Mouse (Mus musculus) cerebellum, adult (tissue): ENCODE data around the gene Rnf151.
"Not testable (repeated sequence)": the region's sequence is repeated elsewhere in the genome, so short reads cannot be mapped to it uniquely, and the experiment has no call there.

Source experiments
- ATAC-seq: cut with Nextera tagmentation; 2 replicates; pipeline ENCODE4 v1.9.2; 2017; ENCODE audit warnings: mild to moderate bottlenecking, moderate library complexity, mixed read lengths; ENCODE audit not compliant: insufficient number of reproducible peaks, low FRiP score, low TSS enrichment

Rnf151 gene

DNA sequence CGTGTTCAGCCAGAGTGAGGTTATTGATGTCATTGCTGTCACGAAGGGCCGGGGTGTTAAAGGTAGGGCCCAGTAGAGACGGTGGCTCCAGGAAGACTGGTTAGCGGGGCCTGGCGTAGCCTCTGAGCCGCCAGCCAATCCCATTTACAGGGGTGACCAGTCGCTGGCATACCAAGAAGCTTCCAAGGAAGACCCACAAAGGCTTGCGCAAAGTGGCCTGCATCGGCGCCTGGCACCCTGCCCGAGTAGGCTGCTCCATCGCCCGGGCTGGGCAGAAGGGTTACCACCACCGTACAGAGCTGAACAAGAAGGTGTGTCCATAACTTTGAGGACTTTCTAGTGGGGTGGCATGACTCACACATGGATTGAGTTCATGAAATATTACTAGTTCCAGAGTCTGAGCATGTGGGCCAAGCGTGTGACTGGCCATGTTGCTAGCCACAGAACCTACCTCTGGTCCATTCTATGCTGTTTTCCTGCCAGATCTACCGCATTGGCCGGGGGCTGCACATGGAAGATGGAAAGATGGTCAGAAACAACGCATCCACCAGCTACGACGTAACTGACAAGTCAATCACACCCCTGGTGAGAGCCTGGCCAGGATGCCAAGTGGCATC, 15.7 kb upstream of the Rnf151 start:
- ATAC-seq = no peak

DNA sequence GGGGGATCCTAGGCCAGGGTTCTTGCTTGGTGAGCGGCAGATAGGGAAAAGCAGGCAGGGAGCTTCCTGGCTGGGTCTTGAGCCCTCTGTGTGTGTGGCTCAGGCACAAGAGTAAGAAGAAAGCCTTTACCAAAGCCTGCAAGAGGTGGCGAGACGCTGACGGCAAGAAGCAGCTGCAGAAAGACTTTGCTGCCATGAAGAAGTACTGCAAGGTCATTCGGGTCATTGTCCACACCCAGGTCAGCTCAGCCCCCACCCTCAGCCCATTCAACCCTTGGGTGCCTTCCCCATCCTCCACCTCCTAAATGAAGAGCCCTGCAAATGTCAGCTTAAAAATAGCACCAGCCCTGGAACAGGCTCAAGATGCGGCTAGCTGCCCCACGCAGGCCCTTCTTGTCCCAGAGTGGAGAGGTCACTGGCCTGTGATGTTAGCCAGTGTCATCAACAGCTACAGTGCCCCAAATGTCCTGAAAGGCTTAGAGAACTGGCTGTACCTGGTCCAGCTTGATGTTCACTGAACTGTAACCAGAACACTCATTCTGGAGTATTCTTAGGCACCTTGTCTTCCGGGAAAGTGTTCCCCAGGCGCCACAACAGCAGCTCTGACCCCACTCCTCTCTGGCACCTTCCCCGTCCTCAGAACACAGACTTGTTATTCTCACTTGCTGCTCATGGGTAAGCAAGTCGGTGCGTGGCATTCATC, 14.5 kb upstream of the Rnf151 start:
- no peak for ATAC-seq

DNA sequence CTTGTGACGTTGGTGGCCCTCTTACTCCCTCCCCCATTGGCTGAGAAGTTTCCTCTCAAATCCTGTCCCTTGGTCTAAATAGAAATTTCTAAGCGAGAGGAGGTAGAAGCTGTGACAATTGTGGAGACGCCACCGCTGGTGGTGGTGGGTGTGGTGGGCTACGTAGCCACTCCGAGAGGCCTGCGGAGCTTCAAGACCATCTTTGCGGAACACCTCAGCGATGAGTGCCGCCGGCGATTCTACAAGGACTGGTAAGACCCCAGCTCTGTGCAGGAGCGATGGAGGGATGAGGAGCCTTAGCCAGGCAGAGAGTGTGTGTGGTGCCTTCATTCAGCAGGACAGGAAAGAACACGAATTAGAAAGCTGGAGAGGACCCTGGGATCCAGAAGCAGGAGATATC, 12.9 kb upstream of the Rnf151 start:
- no peak for ATAC-seq

DNA sequence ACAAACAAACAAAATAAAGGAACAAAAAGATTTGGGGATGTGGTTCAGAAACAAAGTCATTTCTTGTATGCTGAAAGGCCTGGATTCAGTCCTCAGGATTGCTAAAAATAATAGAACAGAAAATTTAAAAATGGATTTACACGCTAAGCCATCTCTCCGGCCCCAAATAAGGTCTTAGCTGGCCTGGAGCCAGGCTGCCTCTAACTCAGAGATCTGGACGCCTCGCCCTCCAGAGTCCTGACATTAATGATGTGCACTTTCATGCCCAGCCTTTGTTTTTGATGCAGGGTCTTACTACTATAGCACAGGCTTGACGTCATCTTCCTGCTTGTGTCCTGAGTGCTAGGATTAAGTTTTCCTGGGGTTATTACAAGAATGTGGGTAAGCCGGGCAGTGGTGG, 11.2 kb upstream of the Rnf151 start:
- ATAC-seq = no peak

DNA sequence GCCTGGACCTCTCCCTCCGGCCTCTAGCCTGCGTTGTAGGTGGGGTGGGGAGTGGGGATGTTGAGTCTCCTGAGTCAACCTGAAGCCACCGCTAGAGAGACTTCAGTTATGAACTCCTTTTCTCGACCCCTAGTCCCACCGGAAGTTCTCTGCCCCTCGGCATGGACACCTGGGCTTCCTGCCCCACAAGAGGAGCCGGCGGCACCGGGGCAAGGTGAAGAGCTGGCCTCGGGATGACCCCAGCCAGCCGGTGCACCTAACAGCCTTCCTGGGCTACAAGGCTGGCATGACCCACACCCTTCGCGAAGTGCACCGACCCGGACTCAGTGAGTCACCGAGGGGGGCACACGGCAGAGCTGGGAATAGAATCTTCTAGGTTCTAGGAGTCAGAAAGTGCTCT, 10.3 kb upstream of the Rnf151 start:
- ATAC-seq = no peak

DNA sequence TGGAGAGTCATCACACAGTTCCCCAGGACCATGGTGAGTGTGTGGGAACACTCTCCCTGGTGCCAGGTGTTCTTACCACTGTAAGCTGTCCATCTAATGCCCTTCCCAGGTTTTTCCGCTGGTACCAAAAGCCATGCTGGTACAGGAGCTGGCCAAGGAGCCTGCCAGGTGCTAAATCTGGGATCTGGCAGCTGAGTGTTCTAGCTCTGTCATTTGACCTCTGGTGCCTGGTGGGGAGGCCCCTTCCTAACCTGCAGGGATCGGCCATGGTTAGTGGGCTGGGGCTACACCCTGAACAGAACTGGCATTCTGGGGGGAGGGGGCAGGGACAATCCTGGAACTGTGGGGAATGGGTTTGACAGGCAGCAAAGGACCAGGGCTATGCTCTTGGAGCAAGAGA, 9.8 kb upstream of the Rnf151 start, which contains the start of gene Rpl3l:
TSS of gene Rpl3l (plus strand) at position 203 of the 400 bp plus-strand sequence.
- no peak for ATAC-seq

DNA sequence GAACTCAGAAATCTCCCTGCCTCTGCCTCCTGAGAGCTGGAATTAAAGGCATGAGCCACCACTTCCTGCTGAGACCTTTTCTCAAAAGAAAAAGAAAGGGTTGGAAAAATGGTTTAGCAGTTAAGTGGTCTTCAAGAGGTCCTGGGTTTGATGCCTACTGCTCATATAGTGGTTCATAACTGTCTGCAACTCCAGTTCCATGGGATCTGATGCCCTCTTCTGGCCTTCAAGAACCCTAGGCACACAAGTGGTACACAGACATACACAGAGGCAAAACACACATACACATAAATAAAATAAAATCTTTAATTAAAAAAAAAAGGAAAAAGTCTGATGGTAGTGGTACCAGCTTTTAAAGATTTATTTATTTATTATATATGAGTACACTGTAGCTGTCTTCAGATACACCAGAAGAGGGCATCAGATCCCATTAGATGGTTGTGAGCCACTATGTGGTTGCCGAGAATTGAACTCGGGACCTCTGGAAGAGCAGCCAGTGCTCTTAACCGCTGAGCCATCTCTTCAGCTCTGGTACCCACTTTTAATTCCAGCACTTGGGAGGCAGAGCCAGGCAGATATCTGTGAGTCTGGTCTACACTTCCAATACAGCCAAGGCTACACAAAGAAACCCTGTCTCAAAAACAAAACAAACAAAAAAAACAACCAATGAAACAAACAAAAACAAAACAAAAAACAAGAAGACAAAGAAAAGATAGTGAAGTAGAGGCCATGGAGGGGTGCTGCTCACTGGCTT, 8.0 kb upstream of the Rnf151 start:
- no peak for ATAC-seq

DNA sequence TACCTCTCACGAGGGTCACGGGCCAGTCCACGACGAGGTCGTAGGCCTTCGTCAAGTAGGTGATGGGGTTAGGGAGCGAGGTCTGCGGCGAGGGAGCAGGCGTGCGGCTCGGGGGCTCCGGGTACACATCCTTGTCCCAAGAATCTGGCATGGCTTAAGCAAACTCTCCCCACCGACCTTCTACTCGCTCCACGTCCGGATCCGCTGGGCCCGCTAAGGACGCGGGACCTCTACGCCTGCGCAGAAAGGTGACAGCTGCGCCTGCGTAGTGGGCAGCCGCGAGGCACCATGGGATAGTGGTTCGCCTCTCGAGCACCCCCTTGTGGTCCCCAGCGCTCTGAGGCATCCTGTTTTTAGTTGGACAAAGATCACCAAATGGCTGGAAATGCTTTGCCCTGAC, 6.3 kb upstream of the Rnf151 start, which contains the start of gene Ndufb10:
TSS of gene Ndufb10 (minus strand) at position 295 of the 400 bp plus-strand sequence.
- ATAC-seq = peak; percentile 79

DNA sequence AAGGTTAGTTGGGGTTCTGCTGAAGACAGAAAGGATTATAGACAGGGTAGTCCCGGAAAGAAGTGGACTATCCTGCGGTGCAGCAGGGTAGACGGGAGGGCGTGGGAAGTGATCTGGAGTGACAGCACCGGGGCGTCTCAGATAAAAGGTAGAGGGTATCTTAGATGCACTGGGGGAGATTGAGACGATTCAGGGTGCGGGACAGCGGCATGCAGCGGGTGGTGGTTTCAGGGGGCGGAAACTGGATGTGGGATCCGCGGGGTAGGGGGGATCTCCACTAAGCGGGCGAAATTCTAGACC, 6.0 kb upstream of the Rnf151 start:
- no peak; the same call in 1 of the 2 replicates for ATAC-seq

DNA sequence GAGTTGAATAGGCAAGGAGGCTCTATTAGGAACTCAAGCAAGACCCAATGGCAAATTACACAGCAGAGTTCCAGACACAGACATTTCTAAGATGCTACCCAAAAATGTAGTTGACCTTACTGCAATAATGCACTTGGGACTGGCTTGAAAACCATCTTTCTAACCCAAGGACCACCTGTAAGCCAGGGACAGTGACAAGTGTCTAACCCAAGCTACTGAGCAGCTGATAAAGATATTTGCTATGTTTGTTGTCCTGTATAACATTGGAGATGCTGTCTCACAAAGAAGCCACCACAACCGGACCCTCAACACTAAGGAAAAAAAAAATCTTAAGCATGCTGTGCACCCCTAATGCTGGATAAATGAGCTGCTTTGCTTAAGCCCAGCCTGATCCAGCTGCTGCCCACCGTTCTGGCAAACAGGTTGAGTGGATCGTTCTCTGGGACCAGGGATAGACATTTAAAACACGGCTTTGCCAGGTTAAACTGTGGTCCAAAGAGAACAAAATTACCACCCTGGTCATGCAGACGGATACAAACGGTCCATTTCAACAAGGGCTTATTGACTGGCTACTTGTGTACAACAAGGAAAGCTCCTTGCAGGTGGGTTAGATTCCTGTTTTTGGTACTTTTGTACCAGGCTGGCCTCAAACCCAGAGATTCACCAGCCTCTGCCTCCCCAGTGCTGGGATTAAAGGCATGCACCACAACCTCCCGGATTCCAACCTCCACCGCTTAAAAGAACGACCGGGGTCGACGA, 5.4 kb upstream of the Rnf151 start:
- ATAC-seq = no peak

DNA sequence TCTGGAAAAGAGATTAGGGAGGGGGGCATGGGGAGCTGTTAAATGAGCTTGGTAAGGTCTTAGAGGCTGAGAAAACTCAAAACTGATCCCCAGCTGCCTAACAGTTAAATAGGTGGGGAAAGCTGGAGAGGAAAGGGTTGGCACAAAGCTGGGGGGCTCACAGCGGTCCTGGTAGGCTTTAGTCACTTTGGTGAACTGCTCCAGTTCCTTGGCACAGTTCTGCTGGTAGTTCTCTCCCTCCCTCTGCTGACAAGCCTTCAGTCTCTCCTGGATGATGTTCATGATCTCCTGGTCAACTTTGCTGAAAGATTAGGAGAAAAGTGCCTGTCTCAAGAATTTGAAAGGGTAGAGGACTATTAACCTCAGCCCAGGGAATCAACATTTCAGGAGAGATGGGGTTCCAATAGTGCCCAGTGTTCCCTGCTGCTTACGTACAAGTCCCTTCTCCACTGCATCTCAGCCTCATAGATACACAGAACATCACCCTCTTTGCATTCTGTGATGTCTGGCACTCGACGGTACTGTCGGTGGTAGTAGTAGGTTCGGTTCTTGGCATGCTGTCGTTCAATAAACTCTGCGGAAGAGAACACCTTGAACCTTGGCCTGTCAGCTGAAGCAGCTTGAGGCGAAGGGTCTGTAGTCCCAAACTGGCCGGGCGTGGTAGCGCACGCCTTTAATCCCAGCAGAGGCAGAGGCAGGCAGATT, 4.5 kb upstream of the Rnf151 start:
- ATAC-seq = no peak

DNA sequence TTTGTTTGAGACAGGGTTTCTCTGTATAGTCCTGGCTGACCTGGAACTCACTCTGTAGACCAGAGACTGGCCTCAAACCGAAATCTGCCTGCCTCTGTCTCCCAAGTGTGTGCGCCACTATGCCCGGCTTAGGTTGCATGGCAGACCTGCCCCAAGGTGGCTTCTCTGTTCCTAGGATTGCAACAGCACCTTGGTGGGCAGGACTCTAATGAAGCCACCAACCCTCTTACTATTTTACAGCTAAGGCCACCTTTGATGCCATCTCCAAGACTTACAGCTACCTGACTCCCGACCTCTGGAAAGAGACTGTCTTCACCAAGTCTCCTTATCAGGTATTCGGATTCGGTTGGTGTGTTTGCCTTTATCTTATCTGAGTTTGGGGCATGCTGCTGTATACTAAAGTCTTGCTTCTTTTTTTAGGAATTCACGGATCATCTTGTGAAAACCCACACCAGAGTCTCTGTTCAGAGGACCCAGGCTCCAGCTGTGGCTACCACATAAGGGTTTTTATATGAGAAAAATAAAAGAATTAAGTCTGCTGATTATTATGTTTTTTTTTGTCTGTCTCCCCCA, 3.6 kb upstream of the Rnf151 start:
- ATAC-seq = not testable (repeated sequence)

DNA sequence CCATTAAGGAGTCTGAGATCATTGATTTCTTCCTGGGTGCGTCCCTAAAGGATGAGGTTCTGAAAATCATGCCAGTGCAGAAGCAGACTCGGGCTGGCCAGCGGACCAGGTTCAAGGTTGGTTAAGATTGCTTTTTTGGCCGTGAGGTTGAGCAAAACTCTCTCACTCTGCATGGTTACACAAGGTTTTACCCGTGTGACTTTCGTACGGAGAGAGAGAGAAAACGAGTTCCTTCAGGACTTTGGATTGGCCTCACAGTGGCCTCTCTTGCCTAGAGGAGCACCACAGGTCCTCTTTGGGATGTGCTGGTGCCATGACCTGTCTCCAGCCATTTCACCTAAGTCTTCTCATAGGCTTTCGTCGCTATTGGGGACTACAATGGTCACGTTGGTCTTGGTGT, 2.8 kb upstream of the Rnf151 start:
- not testable (repeated sequence) for ATAC-seq

DNA sequence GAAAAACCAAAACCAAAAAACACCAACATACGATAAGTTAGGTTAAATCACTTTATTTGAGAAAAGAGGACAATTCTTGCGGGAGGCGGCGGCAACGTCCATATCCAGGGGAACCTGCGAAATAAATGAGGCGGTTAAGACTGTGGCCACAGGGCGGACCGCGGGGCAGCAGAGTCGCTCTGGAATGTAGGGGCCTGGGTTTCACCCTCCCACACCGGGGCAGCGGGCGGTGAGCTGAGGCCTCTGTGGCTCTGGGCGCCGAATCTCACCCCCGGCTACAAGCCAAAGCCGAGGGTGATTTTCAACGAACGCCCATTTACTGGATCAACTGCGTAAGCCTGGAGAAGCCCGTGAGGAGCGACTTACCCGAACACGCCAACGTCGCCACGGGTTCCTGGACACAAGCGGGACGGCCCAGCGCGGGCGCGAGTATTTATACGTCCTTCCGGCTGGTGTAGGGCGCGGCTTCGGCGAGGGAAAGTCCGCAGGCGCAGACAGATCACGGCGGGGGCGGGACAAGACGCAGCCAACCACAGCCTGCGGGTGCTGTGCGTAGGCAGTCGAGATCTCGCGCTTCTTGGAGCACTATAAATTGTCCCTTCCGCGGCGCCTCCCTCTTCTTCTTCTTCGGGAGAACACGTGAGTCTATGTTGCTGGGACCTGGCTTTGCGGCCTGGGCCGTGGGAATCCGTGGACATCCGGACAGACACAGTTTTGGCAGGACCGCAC, 1.8 kb upstream of the Rnf151 start:
- peak; percentile 91 for ATAC-seq

DNA sequence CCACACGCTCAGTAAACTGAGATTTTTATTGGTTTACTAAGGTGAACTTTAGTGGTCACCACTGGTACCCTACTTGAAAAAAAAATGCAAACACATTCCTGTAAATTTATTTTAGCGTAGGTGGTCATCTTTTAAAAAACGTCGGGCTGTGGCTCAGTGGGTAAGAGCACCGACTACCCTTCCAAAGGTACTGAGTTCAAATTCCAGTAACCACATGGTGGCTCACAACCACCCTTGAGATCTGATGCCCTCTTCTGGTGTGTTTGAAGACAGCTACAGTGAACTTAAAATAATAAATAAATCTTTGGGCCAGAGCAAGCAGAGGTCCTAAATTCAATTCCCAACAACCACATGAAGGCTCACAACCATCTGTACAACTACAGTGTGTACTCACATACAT, 1.1 kb upstream of the Rnf151 start:
- not testable (repeated sequence) for ATAC-seq

DNA sequence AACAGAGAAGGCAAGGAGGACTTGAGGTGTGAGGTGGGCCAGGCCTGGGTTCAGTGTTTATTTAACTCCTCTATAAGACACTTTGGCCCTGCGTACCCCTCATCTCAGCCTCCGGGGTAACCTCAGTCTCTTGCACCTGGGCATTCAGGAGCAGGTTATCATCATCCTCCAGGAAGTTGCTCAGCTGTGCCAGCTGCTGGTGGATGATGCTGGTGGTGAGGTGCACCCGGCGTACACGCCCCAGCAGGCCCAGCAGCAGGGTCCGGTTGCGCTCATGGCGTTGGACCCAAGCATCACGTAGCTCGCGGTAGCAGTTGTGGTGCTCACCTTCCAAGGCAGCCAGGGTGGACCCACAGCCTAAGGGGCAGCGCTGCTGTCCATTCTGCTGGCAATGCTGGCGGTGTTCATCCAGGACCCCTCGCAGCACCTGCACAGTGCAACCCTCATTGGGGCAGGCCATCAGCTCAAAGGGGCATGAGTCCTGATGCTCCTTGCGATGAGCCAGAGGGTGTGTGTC, 1.6 kb downstream of the Rnf151 start:
- ATAC-seq = no peak

DNA sequence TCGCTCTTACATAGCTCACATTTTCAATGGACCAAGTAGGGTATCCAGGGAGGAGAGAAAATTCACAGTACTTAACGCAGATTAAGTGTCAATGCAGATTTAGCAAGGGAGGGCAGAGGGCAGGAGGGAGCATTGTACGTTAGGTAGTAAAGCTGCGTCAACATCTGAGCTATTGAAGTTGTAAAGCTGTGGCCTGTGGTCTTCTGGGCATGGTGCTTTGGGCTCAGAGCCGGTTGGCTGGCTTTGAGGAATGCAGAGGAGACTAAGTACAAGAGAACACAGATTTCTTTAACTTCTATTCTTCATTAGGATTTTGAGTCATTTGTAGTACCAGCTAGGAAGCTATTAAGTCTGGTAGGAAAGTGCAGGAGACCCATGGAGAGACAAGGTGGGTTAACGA, 2.3 kb downstream of the Rnf151 start:
- no peak for ATAC-seq

DNA sequence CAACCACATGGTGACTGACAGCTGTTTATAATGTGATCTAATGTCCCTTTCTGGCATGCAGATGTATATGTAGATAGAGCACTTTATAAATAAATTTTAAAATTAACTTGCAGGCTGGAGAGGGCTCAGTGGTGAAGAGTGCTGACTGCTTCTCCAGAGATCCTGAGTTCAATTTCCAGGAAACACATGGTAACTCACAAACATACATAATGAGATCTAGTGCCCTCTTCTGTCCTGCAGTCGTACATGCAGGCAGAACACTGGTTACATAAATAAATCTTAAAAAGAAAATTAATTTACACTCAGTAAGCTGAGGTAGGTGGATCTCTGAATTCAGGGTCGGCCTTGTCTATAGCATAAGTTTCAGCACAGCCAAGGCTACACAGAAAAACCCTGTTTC, 9.2 kb downstream of the Rnf151 start:
- no peak for ATAC-seq

DNA sequence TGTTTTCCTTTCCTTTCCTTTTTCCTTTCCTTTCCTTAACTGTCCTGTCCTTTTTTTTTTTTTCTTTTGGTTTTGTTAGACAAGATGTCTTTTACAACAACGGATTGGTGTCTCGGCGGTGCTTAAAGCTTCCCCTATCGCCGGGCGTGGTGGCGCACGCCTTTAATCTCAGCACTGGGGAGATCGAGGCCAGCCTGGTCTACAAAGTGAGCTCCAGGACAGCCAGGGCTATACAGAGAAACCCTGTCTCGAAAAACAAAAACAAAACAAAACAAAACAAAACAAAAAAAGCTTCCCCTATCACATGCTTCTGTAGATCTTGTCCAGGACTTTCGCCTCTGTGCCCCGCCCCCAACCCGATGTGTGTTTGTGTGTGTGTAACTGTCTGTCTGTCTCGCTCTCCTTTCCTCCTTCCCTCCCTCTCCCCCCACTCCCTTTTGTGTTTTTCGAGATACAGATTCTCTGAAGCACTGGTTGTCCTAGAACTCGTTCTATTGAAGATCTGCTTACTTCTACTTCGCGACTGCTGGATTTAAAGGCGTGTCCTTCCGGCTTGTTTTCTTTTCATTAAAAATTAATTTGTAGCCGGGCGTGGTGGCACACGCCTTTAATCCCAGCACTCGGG, 9.9 kb downstream of the Rnf151 start:
- no peak for ATAC-seq
